Mouse (Mus musculus): ENCODE data around the gene Cdcp1. TPM values are rescaled to one million over a fixed set of nuclear protein-coding genes. Genes with fewer than 3 reads are reported as not detected.

Cdcp1 gene
- total RNA-seq, 2 experiments from 2014 or later: 0.29 TPM; not detected in 1

DNA sequence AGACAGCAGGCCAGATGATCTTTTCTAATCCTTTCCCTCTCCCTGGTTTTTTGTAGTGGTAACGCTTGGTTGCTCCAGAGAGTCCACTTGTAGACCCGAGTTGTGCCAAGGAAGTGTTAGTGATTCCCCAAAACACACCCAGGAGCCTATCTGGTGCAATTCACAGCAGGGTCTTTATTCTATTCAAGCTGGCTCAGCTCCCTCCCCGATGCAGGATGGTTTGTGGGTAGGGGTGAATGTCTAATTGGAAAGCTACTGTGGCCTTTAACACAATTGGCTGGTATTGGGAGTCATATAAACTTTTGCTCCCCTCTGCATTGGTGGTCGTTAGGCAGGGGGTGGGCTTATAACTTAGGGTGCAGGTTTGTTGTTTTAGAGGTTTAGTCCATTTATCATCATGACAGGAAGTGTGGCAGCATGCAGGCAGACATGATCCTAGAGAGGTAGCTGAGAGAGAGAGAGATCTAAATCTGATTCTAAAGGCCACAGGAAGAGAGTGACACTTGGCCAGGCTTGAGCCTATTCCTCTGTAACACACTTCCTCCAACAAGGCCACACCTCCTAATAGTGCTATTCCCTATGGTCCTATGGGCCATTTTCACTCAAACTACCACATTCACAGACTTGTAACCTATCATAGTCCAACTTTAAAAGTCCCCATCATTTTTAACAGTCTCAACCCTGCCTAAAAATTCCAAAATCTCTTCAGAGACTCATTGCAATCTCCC, 75.8 kb downstream of the Cdcp1 start:
- intact Hi-C loops (cut with DNase I): no loop called here
- no peak for TF ChIP-seq CTCF (IDR thresholded peaks at IDR 0.05)
- Histone ChIP-seq H3K4me3 (no peak overlapping the region), H3K27ac (0 out of 2 replicates have a peak overlapping the region, but pooled peaks have one; percentile 28)
- DNase-seq (ENCODE audit: extremely low spot score in 1 of 2, low spot score in 2 of 2): no peak

DNA sequence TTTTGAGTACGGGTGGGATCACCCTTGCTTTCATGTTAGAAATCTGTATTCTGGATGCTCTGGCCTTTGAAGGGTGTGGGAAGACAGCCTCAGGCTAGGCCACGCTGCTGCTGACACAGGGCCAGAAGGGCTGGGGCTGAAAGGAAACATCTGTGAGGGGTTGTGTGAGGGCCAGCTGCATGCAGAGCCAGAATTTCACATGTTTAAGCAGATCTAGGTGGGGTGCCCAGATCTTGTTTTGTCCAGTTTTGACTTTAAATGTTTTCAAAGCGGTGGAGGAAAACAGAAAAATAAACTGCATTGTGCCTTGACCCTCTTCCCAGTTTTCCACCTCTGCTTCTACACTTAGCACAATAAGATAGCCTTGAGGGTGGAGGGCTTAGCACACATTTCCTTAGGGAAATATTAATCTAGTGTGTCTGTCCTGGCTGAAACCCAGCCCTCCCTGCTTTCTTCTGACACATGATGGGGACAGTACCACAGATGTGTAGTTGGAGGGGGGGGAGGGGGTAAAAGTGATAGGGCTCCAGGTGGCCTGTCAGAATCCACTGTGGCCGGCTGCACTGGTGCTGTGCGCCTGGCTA, 76.9 kb downstream of the Cdcp1 start:
- Histone ChIP-seq H3K27ac (no peak overlapping the region; the same call in 1 of the 2 replicates), H3K4me3 (no peak overlapping the region)
- DNase-seq (ENCODE audit: extremely low spot score in 1 of 2, low spot score in 2 of 2): no peak
- intact Hi-C loops (cut with DNase I): no loop called here
- TF ChIP-seq CTCF (IDR thresholded peaks at IDR 0.05): no peak

DNA sequence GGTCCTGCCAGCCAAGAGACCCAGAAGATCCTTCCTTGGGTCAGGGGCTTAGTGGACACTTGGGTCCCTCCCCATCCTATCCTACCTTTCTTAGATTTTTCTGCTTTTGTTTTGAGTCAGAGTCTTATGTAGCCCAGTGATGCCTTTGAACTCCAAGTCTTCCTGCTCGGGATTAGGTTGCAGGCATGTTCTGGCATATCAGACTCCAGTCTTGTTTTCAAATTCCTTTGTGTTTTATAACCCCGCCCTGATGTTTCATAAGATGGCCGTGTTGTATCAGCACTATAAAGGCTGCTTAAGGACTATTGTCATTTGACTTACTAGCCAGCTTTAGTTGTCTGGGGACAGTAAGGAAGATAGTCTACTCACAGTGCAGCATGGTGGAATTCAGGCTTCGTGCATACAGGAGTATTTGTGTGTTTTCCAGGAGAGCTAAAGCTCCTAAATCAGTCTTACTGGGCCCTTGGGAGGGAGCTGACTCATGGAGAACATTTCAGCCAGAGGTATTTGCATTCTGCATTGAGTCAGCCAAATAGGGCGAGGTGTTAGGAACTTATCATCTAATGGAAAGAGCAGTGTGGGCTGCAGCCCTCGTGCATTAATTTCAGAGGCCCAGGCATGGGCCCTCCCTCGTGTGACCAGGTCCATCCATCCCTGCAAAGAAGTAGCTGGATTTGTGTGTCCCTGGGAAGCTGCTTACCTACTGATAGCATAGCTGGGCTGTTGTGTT, 78.7 kb downstream of the Cdcp1 start:
- intact Hi-C loops (cut with DNase I): no loop called here
- no peak for DNase-seq (ENCODE audit: extremely low spot score in 1 of 2, low spot score in 2 of 2)
- H3K27ac ChIP-seq: no peak overlapping the region; the same call in 1 of the 2 replicates
- no peak overlapping the region for H3K4me3 ChIP-seq
- TF ChIP-seq CTCF (IDR thresholded peaks at IDR 0.05): no peak

DNA sequence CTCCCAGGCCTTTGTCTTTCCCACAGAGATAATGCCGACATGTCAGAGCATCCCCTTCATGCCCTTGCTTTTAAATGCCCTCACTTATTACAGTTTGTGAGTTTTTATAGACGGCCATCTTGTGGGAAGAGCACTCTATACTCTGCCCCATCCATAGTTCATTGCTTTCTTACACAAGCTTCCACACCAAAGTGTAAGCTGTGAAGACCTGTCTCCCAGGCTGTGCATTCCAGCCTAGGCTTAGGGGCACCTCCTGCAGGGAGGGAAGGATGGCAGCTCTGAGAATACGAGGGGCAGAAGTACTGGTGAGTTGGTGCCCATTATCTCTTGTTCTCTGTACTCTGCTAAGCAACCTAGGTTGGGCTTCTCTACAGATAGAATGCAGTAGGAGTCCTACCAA, 82.8 kb downstream of the Cdcp1 start:
- H3K4me3 ChIP-seq: no peak overlapping the region
- intact Hi-C loops (cut with DNase I): no loop called here
- H3K27ac ChIP-seq: no peak overlapping the region
- TF ChIP-seq CTCF (IDR thresholded peaks at IDR 0.05): no peak
- no peak for DNase-seq (ENCODE audit: extremely low spot score in 1 of 2, low spot score in 2 of 2)

GRCm38 (mm10) chr9:123127663-123128062, 88.2 kb downstream of the Cdcp1 start:
- no peak for DNase-seq (ENCODE audit: extremely low spot score in 1 of 2, low spot score in 2 of 2)
- Histone ChIP-seq H3K27ac (no peak overlapping the region), H3K4me3 (no peak overlapping the region)
- TF ChIP-seq CTCF (IDR thresholded peaks at IDR 0.05): no peak
- intact Hi-C loops (cut with DNase I): no loop called here

DNA sequence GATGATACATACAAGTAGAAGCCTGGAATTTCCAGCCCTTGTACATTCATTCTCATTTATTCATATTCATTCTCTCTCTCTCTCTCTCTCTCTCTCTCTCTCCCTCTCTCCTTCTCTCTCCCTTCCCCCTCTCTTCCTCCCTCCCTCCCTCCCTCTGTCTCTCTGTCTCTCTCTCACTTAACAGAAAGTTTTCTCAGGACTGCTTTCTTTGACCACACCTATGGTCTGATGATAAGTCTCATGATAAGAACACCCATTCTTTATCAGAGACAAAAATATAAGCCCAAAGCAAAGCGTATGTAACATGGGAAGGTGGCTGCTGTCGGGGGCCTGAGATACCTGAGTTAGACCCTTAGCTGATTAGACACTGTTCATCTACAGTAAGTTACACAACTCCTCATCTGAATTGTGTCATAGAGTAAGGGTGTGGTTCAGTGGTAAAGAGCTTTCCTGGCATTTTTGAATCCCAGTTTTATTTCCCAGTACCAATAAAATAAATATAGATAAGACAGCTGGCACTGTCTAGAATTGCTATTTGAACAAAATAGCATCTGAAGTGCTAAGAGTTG, 91.3 kb downstream of the Cdcp1 start:
- TF ChIP-seq CTCF (IDR thresholded peaks at IDR 0.05): no peak
- intact Hi-C loops (cut with DNase I): no loop called here
- Histone ChIP-seq H3K4me3 (no peak overlapping the region), H3K27ac (no peak overlapping the region)
- DNase-seq (ENCODE audit: extremely low spot score in 1 of 2, low spot score in 2 of 2): no peak

- TF ChIP-seq CTCF (IDR thresholded peaks at IDR 0.05): peak; percentile 90
- H3K27ac ChIP-seq: no peak overlapping the region
- no peak overlapping the region for H3K4me3 ChIP-seq
- intact Hi-C loops (cut with DNase I): no loop called here
- DNase-seq (ENCODE audit: extremely low spot score in 1 of 2, low spot score in 2 of 2): no peak
Measured at GRCm38 (mm10) chr9:123123571-123124412, 92.0 kb downstream of the Cdcp1 start.

DNA sequence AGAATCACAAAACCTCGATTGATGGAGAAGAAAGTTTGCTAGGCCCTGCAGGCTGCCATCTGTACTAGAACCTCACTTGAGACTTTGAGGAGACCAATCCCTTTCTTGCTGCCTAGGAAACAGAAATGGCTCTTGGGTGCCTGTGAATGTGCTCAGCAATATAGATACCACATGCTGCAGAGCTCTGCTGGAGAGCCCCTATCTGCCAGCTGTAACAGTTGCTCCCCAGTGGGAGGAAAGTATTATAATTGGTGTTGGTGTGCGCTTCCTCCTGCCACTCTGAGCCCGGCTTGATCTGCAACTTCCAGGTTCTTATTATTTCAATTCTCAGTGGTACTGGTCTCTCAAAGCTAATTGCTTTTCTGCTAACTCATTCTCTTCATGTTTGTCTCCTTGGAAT, 92.8 kb downstream of the Cdcp1 start:
- TF ChIP-seq CTCF (IDR thresholded peaks at IDR 0.05): no peak
- no peak for DNase-seq (ENCODE audit: extremely low spot score in 1 of 2, low spot score in 2 of 2)
- no peak overlapping the region for H3K27ac ChIP-seq
- no peak overlapping the region for H3K4me3 ChIP-seq
- intact Hi-C loops (cut with DNase I): no loop called here

Other genes with a start within 250 kb of the Cdcp1 start
- 10 to 100 TPM; 23.5 to 27.1 TPM for gene Tmem42, start 194.7 kb downstream of the Cdcp1 start, total RNA-seq (2021)
- gene Tgm4, start 181.3 kb downstream of the Cdcp1 start, total RNA-seq (2021): 1 to 10 TPM; 1.8 to 2.6 TPM
- 10 to 100 TPM; 61.9 to 68.6 TPM for gene Zdhhc3, start 102.8 kb downstream of the Cdcp1 start, total RNA-seq (2021)
- gene Exosc7, start 102.8 kb downstream of the Cdcp1 start, total RNA-seq (2021): 10 to 100 TPM; 43.0 to 48.9 TPM
- 1 to 10 TPM; 2.6 to 3.1 TPM for gene Clec3b, start 65.1 kb downstream of the Cdcp1 start, total RNA-seq (2021)
- gene Tmem158, start 44.7 kb upstream of the Cdcp1 start, total RNA-seq (2021): 10 to 100 TPM; 44.7 to 60.5 TPM
- 10 to 100 TPM; 29.6 to 56.2 TPM for gene Lars2, start 150.9 kb upstream of the Cdcp1 start, total RNA-seq (2021)

All from left cerebral cortex, adult 2 months (tissue).